Mouse (Mus musculus) kidney, postnatal 36 days (tissue): ENCODE results near the gene Ppp1r9a.

ENCODE experiments used
- DNase-seq, 2 experiments: peaks; one replicate each; pipeline ENCODE4 v3.0.0; 2021 to 2022; ENCODE audit warnings: mixed read lengths in 2 of 2

The Ppp1r9a gene

DNA sequence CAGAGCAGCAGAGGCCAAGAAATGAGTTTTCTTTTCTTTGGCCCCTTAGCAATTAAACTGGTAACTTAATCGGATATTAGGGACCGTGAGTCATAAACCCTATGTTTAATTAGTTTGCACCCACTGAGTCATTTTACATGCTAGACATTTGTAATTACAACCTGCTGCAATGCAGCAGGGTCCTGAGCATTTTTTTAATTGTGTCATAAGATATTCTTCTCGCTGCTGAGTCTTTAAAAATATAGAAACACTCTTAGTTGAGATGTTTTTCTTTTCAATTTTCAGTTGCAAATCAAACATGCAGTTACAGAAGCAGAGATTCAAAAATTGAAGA is 208.0 kb downstream of the Ppp1r9a start:
- no peak for DNase-seq

DNA sequence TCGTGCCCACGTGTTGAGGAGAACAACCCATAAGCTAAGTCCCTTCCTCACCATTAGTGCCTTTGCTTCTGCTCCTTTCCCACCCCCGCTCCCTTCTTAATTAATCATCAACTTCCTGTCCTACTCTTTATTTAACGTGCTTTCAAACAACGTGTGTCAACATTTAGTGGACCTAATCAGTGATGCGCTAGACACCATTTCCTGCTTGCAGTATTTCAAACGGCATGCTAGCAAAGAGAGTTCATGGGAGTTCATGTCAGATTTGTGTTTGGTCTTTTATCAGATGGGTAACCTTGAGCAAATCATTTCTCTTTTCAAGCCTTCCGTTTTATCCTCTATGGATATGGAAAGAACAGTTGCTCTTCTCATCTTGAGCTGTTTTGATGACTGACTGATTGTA is 210.4 kb downstream of the Ppp1r9a start:
- no peak for DNase-seq

DNA sequence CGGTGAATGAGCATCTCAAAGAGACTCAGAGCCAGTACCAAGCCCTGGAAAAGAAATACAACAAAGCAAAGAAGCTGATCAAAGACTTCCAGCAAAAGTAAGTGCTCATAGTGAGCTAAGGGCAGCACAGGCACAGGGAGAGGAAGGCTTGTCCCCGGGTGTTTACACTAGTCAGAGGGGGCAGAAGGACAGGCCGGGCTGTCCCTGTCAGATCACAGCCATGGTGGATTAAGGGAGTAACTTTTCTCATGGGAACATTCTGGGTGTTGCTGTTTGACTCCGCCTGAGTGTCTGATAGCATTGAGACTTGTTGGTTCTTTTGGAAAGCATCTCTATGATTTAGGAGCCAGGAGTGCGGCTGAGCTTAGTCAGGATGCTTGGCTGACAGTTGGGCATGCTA is 211.0 kb downstream of the Ppp1r9a start:
- DNase-seq = no peak

DNA sequence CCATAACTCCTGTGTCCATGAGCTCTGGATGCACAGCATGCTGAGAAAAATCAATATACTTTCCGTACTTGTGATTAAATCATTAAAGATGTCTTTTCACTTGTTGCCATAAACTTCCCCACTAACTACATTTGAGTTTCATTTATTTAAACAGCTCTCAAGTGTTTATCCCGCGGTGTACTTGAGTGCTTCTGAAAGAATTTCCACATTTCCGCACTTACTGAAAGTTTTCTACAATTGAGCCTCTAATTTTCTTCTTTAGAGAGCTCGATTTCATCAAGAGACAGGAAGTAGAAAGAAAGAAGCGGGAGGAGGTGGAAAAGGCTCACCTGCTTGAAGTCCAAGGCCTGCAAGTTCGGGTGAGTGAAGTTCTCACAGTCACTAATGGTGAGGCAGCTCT is 212.1 kb downstream of the Ppp1r9a start:
- no peak for DNase-seq

DNA sequence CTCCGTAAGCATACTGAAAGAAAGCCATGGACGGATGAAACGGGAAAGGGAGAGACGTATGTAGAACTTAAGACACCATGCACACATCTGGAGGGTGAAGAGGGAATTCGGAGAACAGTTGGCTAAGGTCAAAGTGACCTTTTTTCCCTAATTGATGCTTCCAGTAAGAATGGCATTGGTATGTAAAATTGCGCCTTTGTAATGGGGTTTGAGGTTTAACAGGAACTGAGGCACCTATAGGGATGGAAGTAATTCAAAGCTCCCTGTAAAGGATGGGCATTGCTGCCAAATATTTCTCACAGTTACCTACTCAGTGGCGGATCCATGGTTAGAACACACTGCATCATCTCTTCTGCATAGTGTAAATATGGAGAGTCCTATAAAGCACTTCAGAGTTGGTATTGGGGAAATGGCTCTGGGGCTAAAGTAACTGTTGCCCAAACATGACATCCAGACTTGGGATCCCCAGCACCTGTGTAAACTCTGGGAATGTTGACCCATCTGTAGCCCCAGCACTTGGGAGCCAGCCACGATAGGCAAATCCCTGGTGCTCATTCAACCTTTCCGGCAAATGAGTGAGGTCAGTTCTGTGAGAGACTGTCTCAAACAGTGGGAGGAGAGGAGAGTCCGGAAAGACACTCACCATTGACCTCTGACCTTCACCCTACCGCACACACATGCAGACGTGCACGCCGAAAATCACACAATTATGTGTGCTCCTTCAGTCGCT is 216.6 kb downstream of the Ppp1r9a start:
- DNase-seq = no peak

DNA sequence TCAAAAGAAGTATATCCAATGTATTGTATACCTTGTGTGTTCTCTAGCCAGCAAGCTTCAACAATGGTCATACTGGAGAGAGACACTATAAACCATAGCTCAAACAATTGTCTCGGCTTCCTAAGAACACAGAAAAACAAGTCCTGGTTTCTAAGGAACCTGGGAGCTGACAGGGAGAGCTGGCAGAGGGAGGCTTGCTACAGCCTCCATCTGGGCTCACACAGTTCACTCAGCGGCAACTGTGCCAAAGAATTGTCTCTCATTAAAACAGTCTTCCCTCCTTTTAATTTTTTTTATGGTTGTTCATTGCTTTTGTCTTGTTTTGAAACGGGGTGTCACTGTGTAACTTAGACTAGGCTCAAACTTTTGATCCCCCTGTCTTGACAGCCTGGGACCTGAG is 217.5 kb downstream of the Ppp1r9a start:
- no peak for DNase-seq

DNA sequence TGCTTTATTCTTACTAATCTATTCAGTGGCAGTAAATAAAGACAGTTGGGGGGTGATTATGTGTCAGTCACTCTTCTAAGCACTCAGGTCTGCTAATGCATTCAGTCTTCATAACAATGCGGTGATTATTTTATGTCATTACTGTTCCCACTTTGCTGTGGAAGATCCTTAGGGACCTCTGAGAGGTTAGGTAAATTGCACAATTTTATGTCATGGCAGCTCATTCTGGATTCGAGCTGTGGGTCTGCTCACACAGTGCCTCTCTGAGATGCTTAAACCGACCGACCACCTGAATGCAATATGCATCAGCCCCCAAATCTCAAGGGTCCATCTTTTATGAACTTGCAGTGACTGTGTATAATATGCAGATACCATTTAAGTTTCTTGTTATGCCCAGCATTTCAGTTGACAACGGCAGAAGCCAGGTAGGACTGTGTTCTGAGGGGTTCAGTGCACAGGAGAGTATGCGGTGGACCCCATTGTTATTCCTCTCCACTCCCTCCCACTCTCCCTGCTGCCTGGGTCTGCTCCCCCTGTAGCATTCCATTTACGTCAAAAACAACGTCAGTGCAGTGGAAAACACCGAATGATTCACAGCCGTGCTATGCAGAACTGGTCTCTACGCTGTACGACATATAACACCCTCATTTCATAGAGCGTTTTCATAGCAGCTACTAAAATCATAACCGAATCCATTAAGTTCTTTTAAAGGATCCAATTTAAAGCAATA is 226.8 kb downstream of the Ppp1r9a start:
- no peak for DNase-seq

DNA sequence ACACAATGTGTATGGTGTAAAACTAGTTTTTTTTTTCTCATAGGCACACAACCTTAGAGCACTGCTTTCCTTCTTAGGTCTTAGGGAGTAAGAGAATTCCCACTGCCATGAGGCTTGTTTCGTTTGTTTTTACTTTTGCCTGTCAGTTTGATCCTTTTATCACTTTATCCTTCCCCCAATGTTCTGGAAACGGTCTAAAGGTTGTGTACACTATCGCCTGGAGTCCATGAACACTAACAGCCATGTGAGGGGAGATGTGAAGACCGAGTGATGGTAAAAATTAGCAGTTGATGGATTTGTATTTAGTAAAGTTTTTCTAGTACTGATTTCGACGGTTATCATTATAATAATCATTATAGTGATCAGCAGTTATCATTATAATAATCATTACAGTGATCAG is 232.3 kb downstream of the Ppp1r9a start:
- DNase-seq = no peak

DNA sequence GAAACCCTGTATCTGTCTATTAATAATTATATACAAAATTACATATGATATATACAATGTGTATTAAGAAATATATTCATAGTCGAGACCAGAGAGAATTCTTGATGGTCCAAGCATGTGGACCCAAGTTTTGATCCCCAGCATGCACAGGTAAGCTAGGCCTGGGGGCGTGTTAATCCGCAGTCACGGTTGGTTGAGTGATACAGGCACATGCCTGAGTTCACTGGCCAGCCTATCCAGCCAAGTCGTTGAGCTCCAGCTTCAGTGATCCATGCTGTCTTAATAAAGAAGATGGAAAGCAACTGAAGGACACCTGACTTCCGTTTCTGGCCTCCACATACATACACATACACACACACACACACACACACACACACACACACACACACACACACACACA is 233.3 kb downstream of the Ppp1r9a start:
- DNase-seq = peak; percentile 33 to 54

DNA sequence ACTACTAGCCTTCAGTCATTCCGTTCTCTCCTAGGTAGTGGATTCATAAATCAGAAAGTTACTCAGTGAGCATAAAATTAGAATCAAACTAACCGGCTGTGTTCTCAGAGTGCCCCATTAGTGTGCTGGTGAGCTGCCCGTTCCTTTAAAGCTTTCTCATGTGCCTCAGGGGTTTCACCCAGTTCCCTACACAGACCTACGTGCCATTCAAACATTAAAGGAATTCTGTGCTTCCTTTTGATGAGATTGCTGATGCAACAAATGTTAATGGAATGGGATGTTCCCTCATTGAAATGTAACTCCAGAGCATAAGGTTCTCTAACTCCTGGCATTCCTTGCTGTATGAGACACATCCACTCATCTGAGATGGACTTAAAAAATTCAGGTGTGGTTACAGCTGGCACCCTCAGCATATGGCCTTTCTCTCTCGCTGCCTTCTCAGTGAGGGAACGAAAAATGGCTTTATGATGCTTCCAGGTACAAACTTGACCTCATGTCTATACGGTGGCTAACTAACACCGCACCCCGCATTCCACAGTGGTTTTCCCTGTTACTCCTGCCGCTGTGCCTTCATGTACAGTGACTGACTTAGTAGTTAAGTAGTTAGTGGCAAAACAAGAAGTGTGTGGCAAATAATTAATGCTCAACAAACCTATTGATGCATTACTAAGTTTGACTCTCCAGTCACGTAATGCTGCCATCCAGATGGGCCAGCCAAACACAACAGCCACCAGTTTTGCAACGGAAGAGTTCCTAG is 236.3 kb downstream of the Ppp1r9a start:
- DNase-seq = no peak

DNA sequence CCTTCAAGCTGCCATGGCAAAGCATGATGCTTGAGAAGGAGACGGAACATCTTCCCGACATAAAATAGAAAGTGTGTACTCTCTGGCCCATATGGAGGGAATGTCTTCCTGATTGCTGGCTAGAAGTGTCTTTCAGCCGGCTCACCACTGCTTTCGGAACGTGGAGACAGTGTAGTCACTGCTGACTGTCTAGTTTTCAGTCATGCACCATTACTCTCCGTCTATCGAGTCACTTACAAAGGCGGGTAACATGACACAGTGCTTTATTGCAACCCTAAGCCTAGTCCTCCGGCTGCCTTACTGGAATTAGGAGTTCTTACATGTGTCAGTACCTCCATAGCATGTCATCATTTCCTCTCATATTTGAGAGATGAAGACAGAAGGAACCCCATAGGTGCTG is 236.9 kb downstream of the Ppp1r9a start:
- DNase-seq = no peak

DNA sequence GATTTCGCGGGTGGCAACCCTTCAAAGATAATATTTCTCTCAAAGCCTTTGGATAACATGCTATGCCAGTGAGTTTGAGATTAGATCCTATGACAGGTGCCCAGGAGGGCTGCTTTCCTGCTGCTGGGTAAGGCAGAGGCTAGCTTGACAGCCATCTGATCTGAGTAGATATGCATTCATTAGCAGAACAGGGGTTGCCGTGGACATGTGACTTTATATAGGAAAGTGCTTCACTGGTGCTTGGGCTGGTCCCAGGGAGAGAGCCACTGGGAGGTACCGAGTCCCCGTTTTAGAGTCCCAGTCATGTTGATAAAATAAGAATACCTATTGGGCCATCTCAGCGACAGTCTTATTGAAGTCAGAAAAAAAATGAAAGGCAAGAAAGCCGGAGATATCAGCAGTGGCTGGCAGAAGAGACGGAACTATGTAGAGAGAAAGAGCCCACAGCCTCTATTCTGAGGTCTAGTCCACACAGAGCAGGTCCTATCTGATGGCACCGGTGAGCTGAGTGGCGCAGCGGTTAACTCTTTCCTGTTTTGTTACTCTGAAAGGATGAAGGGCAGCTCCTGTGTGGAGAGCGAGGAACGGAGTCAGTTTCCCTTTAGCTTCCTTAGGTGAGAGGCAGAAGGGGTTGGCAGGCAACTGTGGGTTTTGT is 244.9 kb downstream of the Ppp1r9a start:
- no peak for DNase-seq

DNA sequence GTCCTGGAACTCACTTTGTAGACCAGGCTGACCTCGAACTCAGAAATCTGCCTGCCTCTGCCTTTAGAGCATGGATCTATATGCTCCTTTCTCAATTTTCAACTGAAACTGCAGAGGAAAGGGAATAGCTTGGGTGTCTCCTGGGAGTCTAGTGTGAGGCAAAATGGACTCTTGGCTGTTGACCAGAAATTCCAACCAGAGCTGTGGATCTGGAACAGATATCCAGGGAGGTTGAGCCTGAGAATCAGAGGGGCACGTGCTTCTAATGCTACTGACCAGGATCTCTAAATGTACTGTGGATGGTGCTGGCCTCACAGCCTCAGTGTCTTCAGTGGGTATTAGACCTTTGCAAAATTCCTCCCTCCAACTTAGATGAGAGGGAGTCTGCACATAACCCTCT is 247.2 kb downstream of the Ppp1r9a start:
- no peak for DNase-seq

DNA sequence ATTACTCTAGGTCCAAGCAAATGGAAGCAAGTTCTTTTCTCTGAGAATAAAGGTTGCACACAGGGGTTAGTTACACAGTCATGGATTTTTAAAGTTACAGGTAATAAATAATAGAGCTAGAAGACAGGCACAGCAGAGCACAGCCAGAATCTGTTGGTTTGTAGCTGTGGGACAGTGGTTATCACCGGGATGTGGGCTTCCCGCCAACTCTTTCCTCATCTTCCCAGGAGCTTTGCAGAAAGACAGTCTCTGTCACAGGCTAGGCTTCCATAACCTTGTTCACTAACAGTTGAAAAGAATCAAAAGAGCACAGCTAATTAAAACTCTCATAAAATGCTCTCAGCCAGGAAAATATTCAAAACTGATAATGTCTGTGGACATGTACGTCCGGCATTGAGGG is 248.5 kb downstream of the Ppp1r9a start:
- no peak for DNase-seq

DNA sequence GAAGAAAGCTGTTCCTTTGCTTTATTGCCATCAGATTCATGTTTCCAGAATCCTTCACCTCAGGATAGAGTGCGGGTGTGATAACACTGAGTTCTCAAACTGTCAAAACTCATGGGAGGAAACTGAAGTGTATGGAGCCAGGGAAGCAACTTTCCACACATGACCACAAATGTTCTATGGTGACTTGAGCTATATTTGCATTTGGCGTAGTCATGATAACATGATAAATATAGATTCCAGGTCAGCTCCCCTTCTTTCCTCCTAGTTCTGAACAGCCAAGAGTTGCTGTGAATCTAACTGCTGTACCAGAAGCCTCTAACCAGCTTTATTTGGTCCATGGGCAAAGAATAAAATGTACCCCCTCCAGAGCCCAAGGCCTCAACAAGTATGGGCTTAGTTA is 249.5 kb downstream of the Ppp1r9a start:
- DNase-seq = no peak

DNA sequence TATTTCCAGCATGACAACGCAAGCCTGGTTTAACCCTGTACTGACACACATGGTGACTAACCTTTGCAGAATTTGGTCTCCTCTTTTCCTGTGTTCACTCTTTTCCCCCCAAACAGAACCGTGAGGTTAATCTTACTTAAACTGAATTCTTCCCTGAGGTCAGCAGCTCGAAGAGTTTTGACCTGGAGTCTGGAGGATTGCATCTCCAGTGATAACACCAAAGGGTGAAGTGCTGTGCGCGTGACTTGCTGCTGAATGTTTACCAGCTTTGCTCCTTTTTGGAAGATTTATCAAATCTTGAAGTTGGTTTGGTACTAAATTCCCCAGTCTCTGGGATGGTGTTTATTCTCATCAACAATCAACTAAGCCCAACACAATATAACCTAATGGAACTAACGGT is 252.1 kb downstream of the Ppp1r9a start:
- DNase-seq = no peak

DNA sequence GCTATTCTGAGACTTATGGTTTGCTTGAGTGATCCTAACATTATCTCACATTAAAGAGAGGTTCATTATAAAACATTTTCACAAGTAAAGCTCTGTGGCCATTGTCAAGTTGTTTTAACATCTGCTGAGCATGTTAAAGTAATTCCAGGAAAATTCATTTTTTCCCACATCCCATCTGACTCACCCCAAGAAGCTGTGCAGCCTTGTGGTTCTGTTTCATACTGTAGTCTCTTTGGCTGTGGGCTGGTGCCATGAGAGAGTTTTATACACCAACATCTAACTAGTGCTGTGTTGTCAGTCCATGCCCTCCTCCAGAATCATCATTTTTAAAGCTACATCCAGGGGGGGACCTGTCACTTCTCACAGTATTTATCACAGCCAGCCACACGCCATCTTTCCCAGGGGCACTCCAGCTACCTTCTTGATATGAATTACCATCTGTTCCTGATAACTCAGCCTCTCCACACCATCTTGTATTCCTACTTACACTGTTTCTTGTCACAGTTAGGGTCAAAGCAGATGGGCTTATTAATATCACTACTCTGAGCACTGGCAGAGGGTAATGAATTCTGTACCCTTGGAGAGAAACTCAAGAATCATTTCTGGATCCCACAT is 252.7 kb downstream of the Ppp1r9a start:
- no peak for DNase-seq

DNA sequence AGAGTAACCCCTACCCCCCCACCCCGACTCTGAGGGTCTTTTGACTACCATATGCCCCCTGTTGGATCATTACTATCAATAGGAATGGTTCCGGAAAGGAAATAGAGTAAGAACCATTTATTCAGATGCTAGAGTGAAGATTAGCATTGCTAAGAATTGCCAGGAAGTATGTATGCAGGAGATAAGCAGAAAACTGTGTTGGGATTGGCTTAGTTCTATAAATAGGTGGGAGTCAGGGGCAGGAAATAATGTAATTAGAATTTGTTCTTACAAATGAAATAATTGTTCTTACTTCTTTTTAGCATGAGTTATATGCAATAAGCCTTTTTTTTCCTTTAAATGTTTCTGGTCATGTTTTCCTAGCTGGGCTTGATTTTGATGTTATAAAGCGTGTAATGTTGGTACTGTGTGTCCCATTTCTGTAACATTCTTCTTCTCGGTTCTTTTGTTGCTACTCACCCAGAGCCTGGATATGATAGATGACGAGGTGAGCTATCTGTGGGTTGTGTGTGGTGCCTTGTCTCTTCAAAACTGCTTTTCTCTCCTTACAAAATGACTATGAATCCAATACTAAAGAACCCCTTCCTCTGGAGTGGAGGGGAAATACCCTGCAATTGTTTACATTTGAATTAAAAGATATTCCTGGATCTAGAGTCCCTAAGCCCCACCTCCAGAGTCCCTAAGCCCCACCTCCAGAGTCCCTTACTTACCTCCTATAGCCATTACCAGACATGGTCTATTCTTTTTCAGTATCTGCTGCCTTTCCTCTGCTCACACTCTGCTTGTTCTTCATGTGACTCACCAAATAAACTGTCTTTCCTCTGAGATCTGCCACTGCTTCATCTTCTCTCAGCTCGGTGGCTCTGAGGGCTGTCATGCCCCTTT is 254.1 kb downstream of the Ppp1r9a start:
- DNase-seq = no peak

DNA sequence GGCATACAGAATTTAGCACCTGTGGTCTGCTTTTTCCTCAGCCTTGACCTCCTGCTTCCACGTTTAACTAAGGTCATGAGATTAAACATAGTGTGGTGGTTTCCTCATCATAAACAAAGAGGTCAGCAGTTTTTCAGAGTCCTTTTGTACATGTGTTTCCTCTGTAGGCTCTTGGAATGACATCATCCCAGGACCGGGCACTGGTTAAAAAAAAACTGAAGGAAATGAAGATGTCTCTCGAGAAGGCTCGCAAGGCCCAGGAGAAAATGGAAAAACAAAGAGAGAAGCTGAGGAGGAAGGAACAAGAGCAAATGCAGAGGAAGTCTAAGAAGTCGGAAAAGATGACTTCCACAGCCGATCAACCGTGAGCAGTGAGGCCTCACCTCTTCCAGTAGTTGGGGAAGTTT is 256.7 kb downstream of the Ppp1r9a start:
- no peak for DNase-seq

DNA sequence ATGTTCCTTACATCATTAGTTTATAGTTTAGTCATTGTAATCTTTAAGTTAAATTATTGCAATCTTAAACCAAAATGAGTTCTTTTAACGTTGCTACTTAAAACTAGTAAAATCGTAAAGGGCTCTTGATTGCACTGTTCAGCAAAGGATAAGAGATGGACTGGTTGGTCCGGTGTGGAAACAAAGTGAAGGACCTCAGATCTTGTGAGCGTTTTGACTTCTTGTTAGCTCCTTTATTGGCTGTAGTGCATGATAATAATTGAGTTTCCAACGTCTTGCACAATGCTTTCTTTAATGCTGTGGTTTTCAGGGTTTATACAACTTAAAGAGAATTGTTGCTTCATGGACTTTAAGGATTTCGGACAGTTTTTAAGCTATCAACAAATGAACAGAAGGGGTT is 259.3 kb downstream of the Ppp1r9a start:
- DNase-seq = no peak

DNA sequence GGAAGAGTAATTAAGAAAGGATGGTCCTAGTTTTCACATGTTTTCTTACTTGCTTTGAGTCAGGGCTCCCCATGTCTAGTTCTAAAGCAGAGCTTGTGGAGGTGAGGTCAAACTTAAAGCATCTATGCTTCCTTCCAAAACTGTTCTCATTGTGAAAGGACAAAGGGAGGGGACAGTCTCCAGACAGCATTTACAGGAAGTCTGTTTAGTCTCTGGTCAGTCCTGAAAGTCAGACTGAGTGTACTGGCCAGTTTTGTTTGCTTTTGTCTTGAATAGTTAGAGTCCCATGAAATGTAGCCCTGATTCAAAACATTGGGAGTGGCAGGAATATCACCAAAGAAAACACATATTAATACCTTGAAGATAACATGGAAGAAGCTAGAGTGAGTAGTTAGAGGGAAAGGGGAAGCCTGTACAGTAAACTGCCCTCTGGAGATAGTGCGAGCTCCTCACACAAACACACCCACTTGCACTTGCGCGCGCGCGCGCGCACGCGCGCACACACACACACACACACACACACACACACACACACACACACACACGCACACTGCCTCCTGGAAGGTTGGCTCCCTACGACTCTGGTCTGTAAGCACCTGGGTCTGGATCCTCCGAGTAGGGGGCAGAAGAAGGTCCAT is 260.9 kb downstream of the Ppp1r9a start:
- DNase-seq = no peak

DNA sequence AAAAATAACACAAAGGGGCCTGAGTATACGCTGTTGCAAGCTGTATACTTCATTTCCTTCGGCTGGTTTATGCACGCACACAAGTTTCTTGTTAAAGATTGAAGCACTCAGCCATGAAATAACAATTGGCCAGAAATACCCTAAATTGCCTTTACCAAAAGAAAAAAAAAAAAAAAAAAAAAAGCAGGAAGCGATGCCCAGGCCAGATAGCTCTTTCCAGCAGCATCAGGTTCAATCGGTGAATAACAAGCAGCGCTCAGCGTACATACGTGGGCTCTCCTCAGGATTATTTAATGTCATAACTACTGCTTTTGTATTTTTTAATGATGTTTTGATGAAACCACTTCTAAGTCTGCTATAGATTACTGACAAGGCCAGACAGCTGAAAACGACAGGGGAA is 262.1 kb downstream of the Ppp1r9a start:
- no peak for DNase-seq
